Mouse (Mus musculus): ENCODE results near the gene Nhsl1.

- TF ChIP-seq POLR2A (IDR thresholded peaks at IDR 0.05; ENCODE audit: control insufficient read depth, low read depth, low read length), result no peak
- no peak for TF ChIP-seq CTCF (IDR thresholded peaks at IDR 0.05; ENCODE audit: control insufficient read depth, insufficient read depth, insufficient replicate concordance, low read depth, low read length)
Measured at GRCm38 (mm10) chr10:18422968-18423367, 104.2 kb downstream of the Nhsl1 start.

All from testis, adult 2 months (tissue).